Mouse (Mus musculus): ENCODE measurements around the gene Bcl6. TPM values are rescaled to one million over a fixed set of nuclear protein-coding genes. Genes with fewer than 3 reads are reported as not detected.
A peak's percentile ranks its signal among the peaks of the same experiment; 100 is the strongest.

Gene Bcl6
- polyA plus RNA-seq, 1 experiment = 0.02 TPM

DNA sequence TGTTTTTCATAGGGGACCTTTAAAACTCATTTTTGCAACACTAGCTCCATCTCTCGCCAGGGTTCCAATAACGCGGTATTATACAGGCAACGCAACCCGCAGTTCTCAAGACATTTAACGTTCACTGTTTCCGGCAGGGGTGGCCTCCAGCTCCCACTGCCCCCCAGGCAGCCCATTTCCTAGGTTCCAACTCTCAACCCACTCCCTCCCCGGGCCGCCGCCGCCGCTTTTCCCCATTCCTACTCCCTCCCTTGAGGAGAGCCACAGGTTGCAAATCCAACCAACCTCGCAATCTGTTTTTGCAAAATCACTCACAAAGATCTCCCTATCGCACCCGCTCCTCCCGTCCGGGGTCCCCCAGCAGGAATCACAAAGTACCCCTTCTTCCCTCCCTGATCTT lies 1.8 kb downstream of the Bcl6 start:
- Histone ChIP-seq H3K9me3 (ENCODE audit: control insufficient read depth, low read length) (peaks cover 6% of the 10 kb centered on the region; the same call in 1 of the 2 replicates), H3K27me3 (ENCODE audit: control insufficient read depth) (peaks cover 100% of the 10 kb centered on the region), H3K4me1 (ENCODE audit: control insufficient read depth) (peaks cover 17% of the 10 kb centered on the region), H3K4me3 (replicated peaks) (peak overlapping the region; percentile 65), H3K36me3 (ENCODE audit: control insufficient read depth) (no peaks in the 10 kb centered on the region)
- no peak for TF ChIP-seq GATA1 (IDR thresholded peaks at IDR 0.05; ENCODE audit: low read length)
- TF ChIP-seq TAL1 (IDR thresholded peaks at IDR 0.05; ENCODE audit: low read length) = no peak

DNA sequence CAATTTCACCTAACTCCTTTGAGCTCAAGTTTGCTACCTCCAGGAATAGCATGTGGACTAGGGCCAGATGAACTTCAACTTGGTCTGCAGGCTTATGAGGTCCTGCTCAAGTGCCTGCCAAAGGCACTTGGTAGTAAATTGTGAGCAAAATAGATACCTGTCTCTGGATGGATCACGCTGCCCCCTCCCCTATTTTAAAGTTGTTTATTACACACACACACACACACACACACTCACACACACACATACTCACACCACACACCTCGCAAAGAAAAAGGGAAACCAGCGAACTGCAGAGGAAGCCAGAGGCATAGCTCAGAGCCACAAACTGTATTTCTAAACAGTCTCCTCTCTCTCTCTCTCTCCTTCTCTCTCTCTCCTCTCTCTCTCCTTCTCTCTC lies 2.5 kb downstream of the Bcl6 start:
- H3K9me3 ChIP-seq (ENCODE audit: control insufficient read depth, low read length) = peaks cover 6% of the 10 kb centered on the region; the same call in 1 of the 2 replicates
- no peak overlapping the region for H3K4me3 ChIP-seq (replicated peaks)
- H3K27me3 ChIP-seq (ENCODE audit: control insufficient read depth) = peaks cover 100% of the 10 kb centered on the region
- H3K4me1 ChIP-seq (ENCODE audit: control insufficient read depth) = peaks cover 17% of the 10 kb centered on the region
- TF ChIP-seq GATA1 (IDR thresholded peaks at IDR 0.05; ENCODE audit: low read length) = no peak
- TF ChIP-seq TAL1 (IDR thresholded peaks at IDR 0.05; ENCODE audit: low read length) = no peak
- no peaks in the 10 kb centered on the region for H3K36me3 ChIP-seq (ENCODE audit: control insufficient read depth)

DNA sequence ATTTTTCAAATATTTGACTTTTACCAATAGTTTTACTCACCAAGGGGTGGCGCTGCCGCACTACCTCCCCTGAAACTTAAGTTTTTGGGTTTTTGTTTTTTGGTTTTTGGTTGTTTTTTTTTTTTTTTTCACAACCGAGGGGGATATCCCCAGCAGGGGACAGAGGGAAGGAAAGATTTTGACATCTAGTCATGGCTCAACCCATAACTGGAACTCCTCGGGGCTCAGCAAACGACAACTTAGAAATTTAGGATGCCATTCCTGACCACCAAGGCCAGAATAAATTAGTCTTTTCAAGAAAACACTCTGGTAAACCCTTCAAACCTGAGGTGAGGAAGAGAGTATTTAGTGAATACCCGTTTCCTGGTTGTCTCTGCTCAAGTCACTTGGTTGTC lies 3.2 kb downstream of the Bcl6 start:
- peaks cover 17% of the 10 kb centered on the region for H3K4me1 ChIP-seq (ENCODE audit: control insufficient read depth)
- no peaks in the 10 kb centered on the region for H3K36me3 ChIP-seq (ENCODE audit: control insufficient read depth)
- H3K4me3 ChIP-seq (replicated peaks) = no peak overlapping the region
- H3K9me3 ChIP-seq (ENCODE audit: control insufficient read depth, low read length) = peaks cover 6% of the 10 kb centered on the region; the same call in 1 of the 2 replicates
- TF ChIP-seq TAL1 (IDR thresholded peaks at IDR 0.05; ENCODE audit: low read length) = no peak
- no peak for TF ChIP-seq GATA1 (IDR thresholded peaks at IDR 0.05; ENCODE audit: low read length)
- H3K27me3 ChIP-seq (ENCODE audit: control insufficient read depth) = peaks cover 100% of the 10 kb centered on the region

DNA sequence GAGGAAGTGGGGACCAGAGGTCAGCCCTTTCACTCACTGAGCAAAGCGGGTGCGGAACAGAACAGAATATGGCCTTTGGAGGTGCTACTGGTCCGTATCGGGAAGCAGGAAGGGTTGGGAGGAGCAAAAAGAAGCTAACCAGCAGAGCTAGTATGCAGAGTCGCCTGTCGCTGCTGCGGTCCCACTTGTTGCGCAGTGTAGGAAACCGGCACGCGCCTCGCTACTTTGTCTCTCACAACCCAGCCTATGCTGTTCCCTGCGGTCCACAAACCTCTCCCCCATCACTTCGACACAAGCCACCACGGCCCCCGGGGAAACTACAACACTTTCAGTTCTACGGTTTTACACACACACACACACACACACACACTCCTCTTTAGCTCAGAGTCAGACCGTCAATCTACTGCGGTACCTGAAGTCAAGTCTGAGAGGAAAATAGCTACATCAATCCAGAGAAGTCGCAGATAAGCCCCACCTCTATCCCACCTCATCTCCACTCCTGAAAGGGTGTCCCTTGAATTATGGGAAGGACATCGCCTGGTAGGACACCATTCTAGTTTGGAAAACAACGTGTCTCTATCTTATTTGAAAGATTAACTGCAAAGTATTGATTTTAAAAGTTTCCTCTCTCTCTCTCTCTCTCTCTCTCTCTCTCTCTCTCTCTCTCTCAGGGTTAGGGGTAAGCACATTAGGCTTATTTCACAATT lies 3.7 kb downstream of the Bcl6 start:
- Histone ChIP-seq H3K4me1 (ENCODE audit: control insufficient read depth) (peaks cover 17% of the 10 kb centered on the region), H3K9me3 (ENCODE audit: control insufficient read depth, low read length) (peaks cover 6% of the 10 kb centered on the region; the same call in 1 of the 2 replicates), H3K36me3 (ENCODE audit: control insufficient read depth) (no peaks in the 10 kb centered on the region), H3K27me3 (ENCODE audit: control insufficient read depth) (peaks cover 100% of the 10 kb centered on the region), H3K4me3 (replicated peaks) (peak overlapping the region; percentile 36)
- no peak for TF ChIP-seq TAL1 (IDR thresholded peaks at IDR 0.05; ENCODE audit: low read length)

DNA sequence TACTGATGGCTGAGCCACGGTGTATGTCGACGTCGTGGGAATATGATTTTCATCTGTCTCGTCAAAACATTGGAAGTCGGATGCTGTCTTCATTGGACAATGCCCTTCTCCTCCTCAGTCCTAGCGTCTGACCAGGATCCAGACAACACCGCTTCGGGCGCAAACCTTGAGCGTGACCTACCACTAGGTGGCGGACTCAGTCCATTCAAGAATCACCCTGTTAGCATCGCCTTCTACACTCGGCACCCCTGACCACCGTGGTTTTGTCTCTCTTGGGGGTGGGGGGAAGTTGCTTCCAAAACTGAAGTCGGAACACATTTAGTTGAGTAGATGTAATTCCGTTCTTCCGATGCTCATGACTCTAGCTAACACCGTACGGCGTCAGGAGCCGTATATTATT lies 4.5 kb downstream of the Bcl6 start:
- no peak for TF ChIP-seq TAL1 (IDR thresholded peaks at IDR 0.05; ENCODE audit: low read length)
- peaks cover 15% of the 10 kb centered on the region for H3K4me1 ChIP-seq (ENCODE audit: control insufficient read depth)
- H3K36me3 ChIP-seq (ENCODE audit: control insufficient read depth) = no peaks in the 10 kb centered on the region
- no peak overlapping the region for H3K4me3 ChIP-seq (replicated peaks)
- H3K27me3 ChIP-seq (ENCODE audit: control insufficient read depth) = peaks cover 100% of the 10 kb centered on the region
- H3K9me3 ChIP-seq (ENCODE audit: control insufficient read depth, low read length) = peaks cover 6% of the 10 kb centered on the region; the same call in 1 of the 2 replicates

DNA sequence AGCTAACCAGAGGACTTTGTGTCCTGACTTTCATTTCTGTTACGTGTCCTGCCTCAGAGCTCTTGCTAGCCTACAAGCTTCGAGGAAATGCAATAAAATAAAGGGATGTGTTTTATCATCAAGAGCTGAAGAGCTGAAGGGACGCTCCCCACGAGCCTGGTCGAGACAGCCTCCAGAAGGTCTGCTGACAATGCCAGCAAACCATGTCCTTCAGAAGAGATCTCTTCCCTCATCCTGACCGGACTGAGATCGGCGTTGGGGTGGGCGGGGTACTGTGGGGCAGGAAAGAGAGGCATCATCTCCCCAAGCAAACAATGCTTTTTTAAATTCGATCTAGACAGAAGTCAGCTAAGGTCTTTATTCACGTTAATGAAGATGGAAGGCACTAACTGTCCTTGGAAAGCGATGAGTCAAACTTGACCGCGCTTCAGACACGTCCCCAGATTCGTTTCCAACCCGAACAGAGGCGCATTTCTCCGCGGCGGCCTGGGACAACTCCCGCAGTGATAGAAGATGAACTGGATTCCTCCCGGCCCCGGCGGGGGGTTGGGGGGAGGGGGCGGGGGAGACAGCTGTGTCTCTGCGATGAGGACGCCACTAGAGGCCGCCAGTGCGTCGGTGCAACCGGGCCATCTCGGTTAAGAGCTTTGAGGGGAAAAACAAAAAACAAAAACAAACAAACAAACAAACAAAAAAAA lies 5.6 kb downstream of the Bcl6 start:
- TF ChIP-seq TAL1 (IDR thresholded peaks at IDR 0.05; ENCODE audit: low read length) (no peak), GATA1 (IDR thresholded peaks at IDR 0.05; ENCODE audit: low read length) (no peak)
- H3K9me3 ChIP-seq (ENCODE audit: control insufficient read depth, low read length) = peaks cover 3% of the 10 kb centered on the region; the same call in 1 of the 2 replicates
- peaks cover 10% of the 10 kb centered on the region for H3K4me1 ChIP-seq (ENCODE audit: control insufficient read depth)
- H3K27me3 ChIP-seq (ENCODE audit: control insufficient read depth) = peaks cover 91% of the 10 kb centered on the region
- no peaks in the 10 kb centered on the region for H3K36me3 ChIP-seq (ENCODE audit: control insufficient read depth)
- peak overlapping the region; percentile 43 for H3K4me3 ChIP-seq (replicated peaks)

DNA sequence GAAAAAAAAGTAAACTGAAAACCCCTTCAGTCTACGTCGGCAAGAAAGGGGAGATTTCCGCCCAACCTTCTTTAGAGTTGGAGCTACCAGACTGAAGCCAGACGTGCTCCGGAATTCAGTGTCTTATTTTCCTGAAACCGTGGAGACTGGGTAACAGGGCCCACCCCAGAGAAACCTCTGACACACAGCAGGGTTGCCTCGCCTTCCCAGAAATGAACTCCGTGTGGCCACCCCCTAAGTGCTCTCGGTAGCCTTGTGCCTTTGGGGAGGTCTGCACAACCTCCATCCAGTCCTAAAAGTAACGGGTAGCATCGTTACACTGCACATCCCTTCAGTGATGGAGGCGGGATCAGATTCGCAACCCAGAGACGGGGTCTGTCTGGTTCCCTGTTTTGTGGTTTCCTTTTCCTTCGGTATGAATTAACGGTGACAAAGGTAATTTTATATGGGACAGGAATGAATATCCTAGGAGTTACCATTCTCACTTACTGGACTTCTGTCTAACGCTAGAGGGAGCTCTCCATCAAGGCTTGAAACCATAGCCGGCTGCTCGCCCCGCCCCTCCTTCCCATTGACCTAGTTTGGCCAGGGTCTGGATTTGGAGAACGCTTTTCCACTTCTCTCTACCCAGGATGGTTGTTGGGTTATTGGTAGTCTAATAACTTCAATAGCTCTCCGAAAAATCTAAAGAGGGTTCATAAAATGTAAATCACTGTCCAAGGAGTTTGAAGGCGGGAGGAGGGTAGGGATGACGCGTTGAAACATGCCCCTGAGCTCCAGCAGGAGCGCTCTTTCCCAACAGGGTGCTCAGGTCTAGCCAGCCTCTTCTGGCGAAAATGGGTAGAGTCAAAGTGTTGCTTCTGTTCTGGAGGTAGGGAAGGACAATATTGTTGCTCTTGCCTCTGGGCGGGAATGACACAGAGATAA lies 6.5 kb downstream of the Bcl6 start:
- Histone ChIP-seq H3K4me1 (ENCODE audit: control insufficient read depth) (peaks cover 5% of the 10 kb centered on the region; the same call in 1 of the 2 replicates), H3K9me3 (ENCODE audit: control insufficient read depth, low read length) (peaks cover 3% of the 10 kb centered on the region; the same call in 1 of the 2 replicates), H3K4me3 (replicated peaks) (peak overlapping the region; percentile 43), H3K27me3 (ENCODE audit: control insufficient read depth) (peaks cover 83% of the 10 kb centered on the region), H3K36me3 (ENCODE audit: control insufficient read depth) (no peaks in the 10 kb centered on the region)
- TF ChIP-seq GATA1 (IDR thresholded peaks at IDR 0.05; ENCODE audit: low read length) (no peak), TAL1 (IDR thresholded peaks at IDR 0.05; ENCODE audit: low read length) (no peak)

- Histone ChIP-seq H3K4me1 (ENCODE audit: control insufficient read depth) (peaks cover 5% of the 10 kb centered on the region; the same call in 1 of the 2 replicates), H3K27me3 (ENCODE audit: control insufficient read depth) (peaks cover 73% of the 10 kb centered on the region), H3K36me3 (ENCODE audit: control insufficient read depth) (no peaks in the 10 kb centered on the region), H3K9me3 (ENCODE audit: control insufficient read depth, low read length) (peaks cover 3% of the 10 kb centered on the region; the same call in 1 of the 2 replicates), H3K4me3 (replicated peaks) (peak overlapping the region; percentile 28)
- TF ChIP-seq TAL1 (IDR thresholded peaks at IDR 0.05; ENCODE audit: low read length) (no peak), GATA1 (IDR thresholded peaks at IDR 0.05; ENCODE audit: low read length) (no peak)
Measured at GRCm38 (mm10) chr16:23980991-23981720, 7.5 kb downstream of the Bcl6 start.
